Mouse (Mus musculus) ES-Bruce4 (cell line): ENCODE data around the gene Nudt14.

Experiments
- CTCF ChIP-seq: IDR thresholded peaks from one replicate; pipeline ENCODE4 v1.8.1; 2011; ENCODE audit warnings: low read depth, low read length
- EP300 ChIP-seq: IDR thresholded peaks from 2 replicates; pipeline ENCODE4 v1.6.1; 2011; ENCODE audit warnings: low read depth, low read length; ENCODE audit not compliant: insufficient read depth
- POLR2A ChIP-seq: IDR thresholded peaks from one replicate; pipeline ENCODE4 v1.8.1; 2011; ENCODE audit warnings: low read length; ENCODE audit not compliant: insufficient read depth

- no peak for TF ChIP-seq EP300
- no peak for TF ChIP-seq POLR2A
- TF ChIP-seq CTCF: no peak
These were observed 19.5 kb upstream of the Nudt14 start for GRCm38 (mm10) chr12:112961428-112961827.
